Mouse (Mus musculus) cerebellum, postnatal 36 days (tissue): ENCODE measurements around the gene Gm1673.
"Not testable (repeated sequence)": the region's sequence is repeated elsewhere in the genome, so short reads cannot be mapped to it uniquely, and the experiment has no call there.

ENCODE experiments used
- DNase-seq, 2 experiments: peaks; one replicate each; pipeline ENCODE4 v3.0.0; 2021 to 2022; ENCODE audit warnings: mixed read lengths in 2 of 2

Gm1673 gene

DNA sequence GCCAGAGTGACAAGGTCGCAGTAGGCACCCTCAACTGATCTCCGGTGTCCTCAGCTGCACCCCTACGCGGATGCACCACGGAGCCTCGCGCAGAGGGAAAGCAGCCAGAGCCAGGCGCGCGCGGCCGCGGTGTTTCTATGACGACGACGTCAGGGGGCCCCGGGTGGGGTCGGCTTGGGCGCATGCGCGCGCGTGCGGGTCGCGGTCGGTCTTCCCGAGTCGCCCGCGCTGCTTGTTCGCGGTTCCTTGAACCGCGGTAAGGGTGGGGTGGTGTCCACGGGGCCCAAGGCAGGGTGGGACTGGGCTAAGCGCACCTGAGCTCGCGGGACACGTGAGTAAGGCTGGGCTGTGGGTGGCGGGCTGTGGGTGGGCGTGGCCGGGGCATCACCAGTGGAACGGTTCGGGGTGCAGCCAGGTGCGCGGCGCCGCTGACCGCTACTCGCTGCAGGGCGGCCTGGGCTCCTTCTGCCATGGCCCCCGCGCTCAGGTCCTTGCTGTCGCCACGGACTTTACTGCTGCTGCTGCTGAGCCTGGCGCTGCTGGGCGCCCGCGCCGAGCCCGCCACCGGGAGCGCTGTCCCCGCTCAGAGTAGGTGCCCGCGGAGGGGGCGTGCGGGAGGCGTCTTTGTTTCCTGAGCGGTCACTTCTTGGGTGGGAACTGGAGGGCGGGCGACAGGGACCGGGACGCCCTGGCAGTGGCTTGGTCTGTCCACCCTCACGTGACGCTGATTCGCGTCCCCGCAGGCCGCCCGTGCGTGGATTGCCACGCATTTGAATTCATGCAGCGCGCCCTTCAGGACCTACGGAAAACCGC, at the start of gene Gm1673:
TSS of gene Gm1673 (plus strand) at position 125 of the 813 bp plus-strand sequence.
- DNase-seq: peak; percentile 87 to 91

GRCm38 (mm10) chr5:33934081-33934480, 49.2 kb upstream of the Gm1673 start:
- DNase-seq: no peak

- no peak for DNase-seq
Measured at GRCm38 (mm10) chr5:33934877-33935276, 48.4 kb upstream of the Gm1673 start.

DNA sequence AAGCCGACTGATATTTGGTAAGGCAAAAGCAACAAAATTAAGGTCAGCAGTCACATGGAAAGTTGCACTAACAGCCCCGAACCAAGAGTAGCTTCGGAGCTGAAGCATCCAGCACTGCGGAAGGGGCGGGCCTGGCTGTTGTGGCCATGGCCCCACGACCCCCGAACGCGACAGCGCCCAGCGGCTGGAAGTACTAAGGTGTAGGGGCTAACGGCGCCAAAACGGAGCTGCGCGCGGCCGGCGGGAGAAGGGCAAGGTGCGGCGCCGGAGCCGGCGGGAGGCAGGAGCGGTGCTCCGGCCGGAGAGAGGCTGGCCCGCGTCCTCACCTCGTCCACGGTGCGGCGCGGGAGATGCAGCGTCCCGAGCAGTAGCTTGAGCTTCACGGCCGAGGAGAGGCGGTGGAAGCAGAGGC, 47.5 kb upstream of the Gm1673 start:
- no peak for DNase-seq

GRCm38 (mm10) chr5:33936120-33936707, 47.0 kb upstream of the Gm1673 start, which contains the start of gene Nelfa:
Gene Nelfa (minus strand): TSS chr5:33936413.
- peak; percentile 98 to 99 for DNase-seq

DNA sequence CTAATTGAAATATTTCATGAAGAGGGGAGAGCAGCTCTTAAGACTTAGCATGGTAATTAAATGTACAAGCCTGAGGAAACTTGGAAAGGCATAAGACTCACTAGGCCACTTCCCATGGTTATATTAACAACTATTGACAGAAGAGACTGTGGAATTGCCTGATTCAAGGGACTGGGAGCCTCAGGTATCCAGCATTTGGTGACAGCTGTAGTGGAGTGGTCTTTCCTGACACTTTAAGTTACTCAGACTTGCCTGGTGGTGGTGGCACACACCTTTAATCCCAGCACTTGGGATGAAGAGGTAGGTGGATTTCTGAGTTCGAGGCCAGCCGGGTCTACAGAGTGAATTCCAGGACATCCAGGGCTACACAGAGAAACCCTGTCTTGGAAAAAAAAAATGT, 46.0 kb upstream of the Gm1673 start:
- DNase-seq: no peak

DNA sequence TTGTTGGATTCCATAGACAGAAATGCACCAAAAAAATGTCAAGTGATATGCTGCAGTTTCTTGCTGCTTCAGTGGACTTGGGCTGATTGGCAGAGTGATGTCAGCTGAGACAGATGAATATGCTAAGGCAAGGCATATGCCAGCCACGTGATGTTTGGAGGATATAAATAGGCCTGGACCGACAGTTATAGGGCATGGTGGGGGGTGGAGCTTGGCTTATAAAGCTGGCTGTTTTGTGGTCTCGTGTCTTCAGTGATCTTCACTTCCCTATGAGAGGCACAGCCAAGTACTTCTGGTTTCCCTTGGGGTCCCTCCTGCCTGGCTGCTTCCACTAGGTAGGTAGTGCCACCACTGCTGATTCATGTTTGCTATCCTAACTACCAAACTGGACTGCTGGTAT, 44.8 kb upstream of the Gm1673 start:
- no peak for DNase-seq

GRCm38 (mm10) chr5:33947035-33947434, 36.2 kb upstream of the Gm1673 start:
- DNase-seq: not testable (repeated sequence)

DNA sequence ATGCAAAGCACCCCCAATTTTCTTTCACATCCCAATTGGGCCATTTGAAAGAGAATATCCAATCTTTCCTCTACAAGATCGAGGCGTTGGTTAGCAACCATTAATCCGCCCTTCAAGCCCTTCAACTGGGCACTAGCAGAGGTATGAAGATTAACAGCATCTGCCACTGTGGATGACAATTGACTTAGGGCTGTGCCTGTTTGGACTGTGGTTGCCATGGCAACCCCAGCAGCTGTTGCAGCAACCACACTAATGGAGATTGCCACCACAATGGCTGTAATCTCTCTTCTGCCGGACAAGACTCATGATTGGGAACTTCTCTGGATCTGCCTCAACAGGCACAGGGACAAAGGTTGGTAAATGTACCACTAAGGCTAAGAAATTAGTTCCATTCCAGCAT, 34.9 kb upstream of the Gm1673 start:
- DNase-seq: no peak

DNA sequence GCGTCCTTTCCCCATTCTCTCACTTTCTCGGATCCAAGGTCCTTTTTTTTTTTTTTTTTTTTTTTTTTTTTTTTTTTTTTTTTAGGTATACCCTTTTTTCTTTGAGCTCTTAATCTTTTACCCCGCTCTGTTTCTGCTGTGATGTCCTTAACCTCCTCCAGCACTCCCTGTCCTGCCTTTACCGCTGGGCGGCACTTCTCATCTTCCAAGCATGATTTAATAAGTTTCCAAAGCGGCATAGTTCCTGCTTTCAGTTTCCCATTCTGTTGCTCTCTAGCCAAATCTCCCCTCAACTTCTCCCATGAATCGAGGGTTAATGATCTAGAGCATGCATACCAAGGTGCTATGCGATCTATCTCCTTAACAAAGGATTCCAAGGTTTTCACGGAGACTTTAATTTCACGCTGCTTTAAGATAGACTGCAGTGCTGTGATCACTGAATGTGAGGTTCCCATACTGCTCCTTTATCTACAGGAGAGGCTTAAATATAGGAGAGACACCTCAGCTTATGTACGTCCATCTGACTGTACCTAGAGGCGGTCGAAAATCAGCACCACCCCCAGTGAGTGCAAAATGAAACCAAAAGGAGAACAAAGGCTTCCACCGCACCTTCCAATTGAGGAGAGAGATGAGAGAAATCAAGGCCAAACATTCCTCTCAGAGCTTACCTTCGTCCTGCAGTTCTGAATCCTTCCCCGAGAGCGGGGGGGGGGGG, 29.6 kb upstream of the Gm1673 start:
- DNase-seq: peak; percentile 10 to 29

- peak; percentile 86 to 92 for DNase-seq
Measured at GRCm38 (mm10) chr5:33954354-33954753, 28.9 kb upstream of the Gm1673 start.

- no peak for DNase-seq
Measured at GRCm38 (mm10) chr5:33955868-33956267, 27.4 kb upstream of the Gm1673 start.

DNA sequence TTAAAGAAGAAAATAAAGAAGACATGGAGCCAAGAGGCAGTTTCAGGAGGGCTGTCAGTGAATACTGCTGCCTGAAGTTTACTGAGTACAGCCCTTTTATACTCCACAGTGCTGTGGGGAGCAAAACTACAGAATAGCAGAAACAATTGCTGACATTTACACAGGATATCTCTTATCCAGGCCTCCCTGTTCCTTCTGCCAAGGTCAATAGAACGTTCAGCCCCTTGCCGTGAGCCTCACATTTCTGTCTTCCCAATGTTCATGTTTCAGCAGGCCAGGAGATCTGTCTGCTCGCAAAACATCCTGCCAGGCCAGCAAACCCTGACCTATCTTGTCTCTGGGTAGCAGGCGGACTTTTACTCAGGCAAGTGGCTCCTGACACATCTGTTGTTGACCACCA, 23.9 kb upstream of the Gm1673 start:
- no peak for DNase-seq

DNA sequence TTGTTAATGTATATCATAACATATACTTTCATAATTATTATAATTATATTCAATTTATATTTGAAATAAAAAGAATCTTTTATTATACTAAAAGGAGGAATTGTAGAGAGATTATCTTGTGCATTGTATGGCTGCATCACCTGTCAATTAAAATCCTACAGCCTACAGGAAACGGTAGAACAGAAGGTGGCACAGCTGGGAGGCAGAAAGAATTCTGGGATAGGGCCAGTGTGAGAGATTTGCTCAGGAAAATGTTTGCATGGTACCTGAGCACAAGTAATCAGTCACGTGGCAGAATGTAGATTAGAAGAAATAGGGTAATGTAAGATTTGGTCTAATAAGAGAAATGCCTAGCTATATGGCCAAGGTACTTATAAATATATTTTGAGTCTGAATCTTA, 8.5 kb upstream of the Gm1673 start:
- peak; percentile 43 to 53 for DNase-seq

DNA sequence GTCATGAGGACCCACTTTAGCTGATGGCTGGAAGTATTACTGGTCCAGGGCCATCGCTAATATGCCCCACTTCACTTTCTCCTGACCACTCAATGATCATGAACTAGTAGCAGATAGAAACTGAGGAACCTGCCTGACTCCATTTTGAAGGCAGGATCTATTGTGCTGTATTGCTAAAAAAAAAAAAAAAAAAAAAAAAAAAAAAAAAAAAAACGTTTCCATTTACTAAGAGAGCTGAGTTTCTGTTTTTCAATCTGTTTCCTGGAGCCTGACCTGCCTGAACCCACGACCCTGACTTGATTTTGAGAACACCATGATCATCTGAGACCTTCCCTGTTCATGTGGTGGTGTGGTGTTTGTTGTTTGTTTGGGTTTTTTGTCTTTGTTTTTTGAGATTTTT, 7.0 kb upstream of the Gm1673 start:
- DNase-seq: no peak

DNA sequence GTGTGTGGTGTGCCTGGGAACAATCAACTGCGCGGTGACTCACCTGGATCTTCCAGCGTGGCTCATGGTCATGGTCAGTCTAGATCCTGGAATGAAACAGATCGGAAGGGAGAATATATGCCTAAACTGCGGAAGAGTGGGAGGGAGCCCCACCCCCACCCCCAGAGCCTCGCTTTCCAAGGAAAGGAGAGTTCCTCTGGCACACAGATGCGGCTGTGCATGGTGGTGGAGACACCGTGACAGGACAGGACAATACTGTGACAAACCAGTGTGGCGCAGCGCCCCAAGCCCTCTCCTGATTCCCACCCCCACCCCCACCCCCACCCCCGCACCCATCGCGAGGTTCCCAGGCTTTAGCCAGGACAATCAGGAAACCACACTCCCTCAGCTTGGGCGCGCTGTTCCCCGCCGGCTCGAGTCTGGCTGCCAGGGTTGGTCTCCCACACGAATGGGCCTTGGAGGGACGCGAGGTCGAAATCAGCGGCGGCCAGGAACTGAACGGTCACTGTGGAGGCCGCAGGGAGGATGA, 438 bp upstream of the Gm1673 start:
- DNase-seq: no peak

- DNase-seq: peak; percentile 72 to 82
Measured at GRCm38 (mm10) chr5:33994671-33995625, 11.7 kb downstream of the Gm1673 start.

GRCm38 (mm10) chr5:33995843-33996693, 12.8 kb downstream of the Gm1673 start, which contains the start of gene Nat8l:
Gene Nat8l (plus strand): TSS chr5:33995984.
- peak; percentile 91 to 94 for DNase-seq

DNA sequence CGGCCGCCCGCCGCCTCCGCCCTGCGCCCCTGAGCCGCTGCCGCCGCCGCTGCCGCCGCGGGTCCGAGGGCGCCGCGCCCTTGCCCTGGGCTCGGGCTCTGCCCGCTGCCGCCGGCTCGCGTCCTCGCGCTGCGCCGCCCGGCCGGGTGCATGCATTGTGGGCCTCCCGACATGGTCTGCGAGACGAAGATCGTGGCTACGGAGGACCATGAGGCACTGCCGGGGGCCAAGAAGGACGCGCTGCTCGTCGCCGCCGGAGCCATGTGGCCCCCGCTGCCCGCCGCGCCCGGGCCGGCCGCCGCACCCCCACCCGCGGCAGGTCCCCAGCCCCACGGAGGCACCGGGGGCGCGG, 13.4 kb downstream of the Gm1673 start:
- DNase-seq: no peak

GRCm38 (mm10) chr5:33997051-33997741, 14.0 kb downstream of the Gm1673 start:
- peak; percentile 73 to 74 for DNase-seq
